Comparison of ENCODE assay signal across 13 mouse cellular contexts in the genomic region with DNA sequence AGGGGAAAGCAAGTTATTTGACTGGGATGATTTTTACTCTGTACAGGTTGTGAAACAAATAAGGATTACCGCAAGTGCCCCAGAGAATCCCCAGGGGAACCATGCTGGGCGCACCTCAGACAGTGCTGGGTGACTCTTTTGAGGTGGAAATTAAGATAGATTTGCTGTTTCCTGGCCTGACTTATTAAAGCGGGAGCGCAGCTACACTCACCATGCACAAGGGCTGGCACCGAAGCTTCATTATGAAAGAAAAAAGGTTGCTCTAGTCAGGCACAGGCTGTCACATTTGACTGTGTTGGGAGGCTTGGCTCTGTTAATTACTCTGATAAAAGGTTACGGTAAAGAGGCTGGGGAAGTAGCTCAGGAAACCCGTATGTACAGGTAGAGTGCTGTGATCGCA.
"Had no signal": no experiment of that assay in that cellular context is flagged by ENCODE, and none has a peak within 500 bp of the region (broad histone marks: within the 10 kb centered on the region; RNA-seq: fewer than 3 reads in every experiment).

No protein-coding gene starts in this region.

- H3K9ac ChIP-seq: kidney, embryonic 15.5 days; limb, embryonic 13.5 days; liver, embryonic 14.5 days; midbrain, embryonic 15.5 days; neural tube, embryonic 13.5 days had no signal

- H3K36me3 ChIP-seq: kidney, embryonic 15.5 days; limb, embryonic 13.5 days; midbrain, embryonic 15.5 days; neural tube, embryonic 13.5 days had no signal

- H3K4me1 ChIP-seq: kidney, embryonic 15.5 days; limb, embryonic 13.5 days had no signal

- H3K4me3 ChIP-seq: kidney, embryonic 15.5 days; limb, embryonic 13.5 days; midbrain, embryonic 15.5 days; neural tube, embryonic 13.5 days had no signal

- H3K9me3 ChIP-seq: kidney, embryonic 15.5 days; limb, embryonic 13.5 days; midbrain, embryonic 15.5 days; neural tube, embryonic 13.5 days had no signal

- ATAC-seq: midbrain, embryonic 15.5 days had no signal

- H3K27me3 ChIP-seq: kidney, embryonic 15.5 days; midbrain, embryonic 15.5 days; neural tube, embryonic 13.5 days had no signal

- H3K27ac ChIP-seq: kidney, embryonic 15.5 days; limb, embryonic 13.5 days; liver, embryonic 14.5 days; midbrain, embryonic 15.5 days; neural tube, embryonic 13.5 days had no signal

- H3K4me2 ChIP-seq: kidney, embryonic 15.5 days; limb, embryonic 13.5 days; midbrain, embryonic 15.5 days; neural tube, embryonic 13.5 days had no signal

- DNase-seq: kidney, postnatal 14 days; left cerebral cortex, postnatal 4 days; lung, adult 18-20 months; retina, postnatal 1 day; right cerebral cortex, postnatal 4 days; spleen, adult 18-20 months; thymus, adult 2 months; thymus, postnatal 25 days had no signal
